Mouse (Mus musculus): Measurements from ENCODE around the gene Lifr. TPM values are rescaled to one million over a fixed set of nuclear protein-coding genes. Genes with fewer than 3 reads are reported as not detected.

The Lifr gene
- total RNA-seq, 2 experiments from 2014 or later = 69.5 to 75.8 TPM

DNA sequence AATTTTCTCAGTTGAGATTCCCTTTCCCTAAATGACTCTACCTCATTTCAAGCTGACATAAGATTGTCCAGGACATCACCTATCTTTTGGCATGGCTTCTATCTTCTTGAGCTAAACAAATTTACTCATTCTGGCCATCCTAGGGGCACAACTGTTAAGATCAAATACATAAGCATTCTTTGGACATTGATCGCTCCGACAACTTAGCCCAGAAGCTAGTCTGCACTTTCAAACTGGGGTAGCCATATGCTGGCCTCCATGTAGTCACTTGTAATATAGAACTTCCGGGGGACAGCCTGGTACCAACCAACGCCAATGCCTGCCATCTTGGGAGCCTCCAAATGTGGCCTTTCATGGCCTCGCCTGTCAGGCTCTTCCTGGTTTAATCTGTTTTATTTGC, 112.6 kb downstream of the Lifr start:
- no peak for DNase-seq

DNA sequence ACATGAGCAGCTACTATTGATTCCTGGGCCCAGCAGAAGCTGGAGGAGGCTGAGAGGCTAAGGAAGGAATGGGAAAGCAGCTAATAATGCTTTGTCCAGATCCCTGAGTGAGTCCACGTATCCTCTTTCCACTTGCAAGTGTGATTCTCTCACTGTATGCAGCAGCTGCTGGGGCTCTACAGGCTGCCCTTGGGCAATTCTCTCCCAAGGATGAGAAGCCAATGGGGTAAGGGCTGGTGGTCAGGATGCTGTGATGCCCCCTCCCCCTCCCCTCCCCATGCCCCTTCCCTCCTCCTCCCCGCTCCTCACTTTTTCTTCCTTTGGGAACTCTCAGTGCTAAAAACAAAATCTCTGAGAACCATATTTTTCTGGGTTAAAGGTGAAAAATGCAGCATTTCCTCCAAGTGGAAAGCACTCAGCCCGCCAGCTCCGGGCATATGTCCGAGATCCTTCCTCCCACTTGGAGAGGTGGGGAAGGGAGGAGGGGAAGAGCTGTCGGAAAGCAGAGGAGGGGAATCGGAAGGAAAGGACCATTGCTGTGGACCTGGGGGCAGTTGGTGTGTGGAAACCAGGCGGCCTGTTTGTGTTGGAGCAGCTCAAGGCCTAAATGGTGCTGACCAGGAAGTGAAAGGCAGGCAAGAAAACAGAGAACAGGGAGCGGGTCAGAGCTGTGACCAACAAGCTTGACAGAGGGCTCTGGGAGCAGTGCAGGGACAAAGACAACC, 113.4 kb downstream of the Lifr start:
- DNase-seq = peak; percentile 75

GRCm38 (mm10) chr15:7204917-7205316, 114.5 kb downstream of the Lifr start:
- no peak for DNase-seq

DNA sequence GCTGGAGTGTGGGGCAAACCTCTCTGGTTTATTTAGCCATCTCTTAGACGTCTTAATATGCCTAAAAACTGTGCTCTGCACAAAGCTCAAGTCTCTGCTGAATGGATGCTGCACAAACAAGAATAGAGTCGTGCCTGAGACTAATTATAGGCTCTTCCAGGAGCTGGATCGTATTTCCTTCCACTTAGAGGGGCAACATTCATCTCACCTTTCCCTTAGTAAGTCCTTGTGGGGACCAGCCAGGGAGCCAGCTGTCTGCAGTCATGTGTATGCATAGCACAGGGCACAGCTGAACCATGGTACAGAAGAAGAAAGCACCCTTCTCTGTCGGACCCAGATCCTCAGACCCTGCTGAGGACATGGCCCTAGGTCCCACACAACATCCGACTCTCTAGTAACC, 115.7 kb downstream of the Lifr start:
- no peak for DNase-seq

- no peak for DNase-seq
These were observed 116.9 kb downstream of the Lifr start for GRCm38 (mm10) chr15:7207292-7207691.

DNA sequence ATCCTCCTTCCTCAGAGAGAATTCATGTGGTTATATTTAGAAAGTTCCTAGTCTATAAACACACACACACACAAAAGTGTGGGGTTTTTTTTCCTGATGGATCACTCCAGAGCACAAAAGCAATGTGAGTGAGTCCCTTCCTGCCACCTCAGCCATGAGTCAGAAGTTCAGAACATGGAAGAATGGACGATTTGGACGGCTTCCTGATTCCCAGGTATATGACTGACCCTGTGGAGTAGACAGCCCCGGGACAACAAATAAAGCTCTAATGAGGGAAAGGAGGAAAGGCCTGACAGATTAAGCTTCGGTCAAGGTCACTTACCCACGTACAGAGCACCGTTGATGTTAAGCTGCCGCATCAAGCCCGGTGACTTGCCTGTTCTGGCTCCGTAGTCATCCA, 117.8 kb downstream of the Lifr start:
- no peak for DNase-seq

DNA sequence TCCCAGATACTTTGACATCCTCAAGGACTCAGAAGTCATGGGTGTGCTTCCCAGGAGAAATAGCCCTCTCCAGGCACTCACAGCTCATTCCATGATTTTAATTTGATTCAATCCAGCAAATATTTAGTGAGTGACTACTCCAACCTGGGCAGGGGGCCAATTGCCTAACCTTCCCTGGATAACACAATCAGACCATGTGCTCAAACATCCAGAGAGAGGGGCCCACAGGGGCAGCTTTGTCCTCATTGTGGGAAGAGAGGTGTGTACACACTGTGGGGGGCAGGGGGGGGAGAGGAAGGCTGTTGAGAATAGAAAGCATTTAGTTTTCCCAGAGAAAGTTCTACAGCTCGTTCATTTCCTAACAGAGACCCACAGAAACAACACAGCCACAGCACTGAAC, 123.3 kb downstream of the Lifr start:
- DNase-seq = peak; percentile 77

DNA sequence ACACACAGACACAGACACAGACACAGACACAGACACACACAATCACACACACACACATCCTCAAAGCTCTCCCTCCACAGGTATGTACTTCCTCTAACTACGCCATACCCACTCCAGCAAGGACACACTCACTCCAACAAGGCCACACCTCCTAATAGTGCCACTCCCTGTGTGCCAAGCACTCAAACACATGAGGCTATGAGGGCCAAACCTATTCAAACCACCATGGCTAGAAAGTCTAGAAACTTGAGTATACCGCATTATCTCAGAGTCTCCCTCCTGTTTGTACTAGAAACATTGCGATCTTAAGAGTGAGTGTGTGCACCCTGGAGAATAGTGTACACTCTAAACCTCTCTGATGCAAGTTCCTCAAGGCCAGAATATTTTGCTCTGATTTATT, 125.4 kb downstream of the Lifr start:
- DNase-seq = no peak

DNA sequence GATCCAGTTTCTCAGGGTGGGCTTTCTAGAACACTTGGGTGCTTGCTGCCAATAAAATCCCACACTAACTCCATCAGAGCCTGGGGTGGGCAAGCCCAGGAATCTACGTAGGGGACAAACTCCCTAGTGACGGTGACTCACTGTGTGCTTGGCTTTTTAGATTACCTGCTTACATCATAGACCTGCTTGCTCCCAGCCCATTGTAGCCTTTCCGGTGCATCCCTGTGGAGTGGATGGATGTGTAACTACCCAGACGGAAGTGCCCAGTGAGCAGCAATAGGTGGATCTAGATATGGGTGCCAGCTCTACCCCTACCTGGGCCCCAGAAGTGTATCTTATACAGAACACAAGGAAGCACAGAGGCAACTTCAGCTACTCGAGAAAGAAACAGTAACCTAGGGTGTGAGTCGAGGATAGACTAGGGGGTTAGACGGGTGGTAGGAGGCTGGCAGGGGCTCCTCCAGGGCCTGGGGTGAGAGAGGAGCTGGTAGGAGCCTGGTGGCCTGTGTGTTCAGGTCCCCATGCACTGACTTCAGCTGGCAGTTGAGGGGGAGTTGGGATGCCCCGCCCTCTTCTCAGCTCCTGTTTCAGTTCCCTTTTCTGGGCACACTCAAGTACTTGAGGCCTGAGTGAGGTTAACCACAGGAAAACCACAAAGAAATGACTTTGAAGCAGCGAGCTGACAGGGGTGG, 126.3 kb downstream of the Lifr start:
- no peak for DNase-seq

GRCm38 (mm10) chr15:7217273-7217598, 126.8 kb downstream of the Lifr start:
- DNase-seq = no peak

DNA sequence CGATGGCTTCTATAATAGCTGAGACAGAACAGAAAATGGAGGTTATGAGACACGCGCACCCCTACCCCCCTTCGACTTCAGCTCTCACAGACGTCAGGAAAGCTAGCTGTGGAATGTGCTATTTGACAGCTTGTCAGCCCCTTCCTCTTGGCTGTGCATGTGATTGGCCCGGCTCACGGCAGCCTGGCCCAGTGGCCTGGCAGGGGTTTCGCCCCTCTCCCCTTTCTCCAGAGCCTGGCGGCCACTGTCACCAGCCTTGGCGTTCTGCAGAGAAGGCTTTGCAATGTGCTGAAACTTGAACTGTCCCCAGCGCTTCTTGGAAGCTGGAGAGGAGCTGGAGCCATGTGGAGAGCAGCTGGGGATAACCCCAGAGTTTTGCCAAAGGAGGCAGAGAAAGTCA, 132.4 kb downstream of the Lifr start:
- DNase-seq = no peak

GRCm38 (mm10) chr15:7224151-7224775, 133.8 kb downstream of the Lifr start:
- no peak for DNase-seq

DNA sequence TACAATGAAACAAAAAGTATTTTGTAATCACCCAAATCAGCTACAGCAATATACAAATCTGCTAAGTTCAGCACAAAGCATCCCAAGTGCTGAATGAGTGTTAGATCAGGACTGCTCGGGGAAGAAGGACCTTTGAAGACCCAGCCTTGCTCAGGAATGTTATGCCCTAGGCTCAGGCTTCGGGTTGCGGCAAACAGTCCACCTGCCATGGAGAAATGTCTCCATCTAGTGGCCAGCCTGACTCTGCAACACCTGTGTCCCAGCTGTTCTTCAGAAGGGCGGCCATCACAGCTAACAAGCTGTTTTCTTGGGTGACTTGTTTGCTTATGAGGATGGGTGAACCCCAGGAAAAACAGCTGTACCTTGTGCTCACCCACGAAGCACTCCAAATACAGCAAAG, 135.8 kb downstream of the Lifr start:
- peak; percentile 88 for DNase-seq

DNA sequence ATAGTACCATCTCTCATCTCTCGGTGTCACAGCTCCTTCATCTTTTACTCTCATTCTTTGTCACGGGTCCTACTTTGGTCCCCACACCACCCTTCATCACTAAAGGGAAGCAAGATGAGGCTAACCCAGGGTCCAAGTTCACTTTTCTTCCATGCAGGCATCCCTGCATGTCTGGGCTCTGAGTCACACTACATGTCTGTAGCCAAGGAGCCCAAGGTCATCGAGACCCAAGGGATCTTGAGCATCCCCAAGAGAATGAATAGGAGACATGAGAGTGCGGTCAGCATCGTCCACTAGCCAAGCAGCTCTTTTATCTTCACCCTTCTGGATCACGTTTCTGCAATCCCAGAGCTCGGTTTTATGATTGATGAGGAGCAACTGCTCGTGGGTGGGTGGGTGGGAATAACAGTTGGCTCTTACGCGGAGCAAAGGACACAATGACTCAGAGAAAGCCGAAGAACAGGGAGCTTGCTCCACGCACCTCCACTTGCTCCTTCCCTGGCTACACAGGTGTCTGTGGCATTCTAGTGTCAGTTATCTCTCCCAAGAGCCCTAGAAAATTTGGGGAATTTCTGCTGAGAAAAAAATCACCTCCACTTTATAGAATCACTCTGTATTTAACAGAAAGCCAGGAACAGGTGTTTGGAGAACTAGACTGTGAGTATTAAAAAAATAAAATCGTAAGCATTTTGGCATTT, 143.1 kb downstream of the Lifr start:
- DNase-seq = no peak

GRCm38 (mm10) chr15:7239904-7240303, 149.5 kb downstream of the Lifr start:
- DNase-seq = no peak

- no peak for DNase-seq
These were observed 150.5 kb downstream of the Lifr start for GRCm38 (mm10) chr15:7240950-7241349.

- no peak for DNase-seq
These were observed 151.9 kb downstream of the Lifr start for GRCm38 (mm10) chr15:7242161-7242850.

Other genes with a start within 250 kb of the Lifr start
- 1 to 10 TPM; 7.0 to 7.5 TPM for gene Osmr, start 215.6 kb upstream of the Lifr start, total RNA-seq (2021)

Measured in adrenal gland, postnatal 10 days (tissue).